Mouse (Mus musculus): Measurements from ENCODE around the gene Nlrp10.
A peak's percentile ranks its signal among the peaks of the same experiment; 100 is the strongest.

Nlrp10 gene

GRCm38 (mm10) chr7:108929726-108930393 is at the start of gene Nlrp10:
Gene Nlrp10, minus strand, starts transcription at chr7:108930178.
- DNase-seq (ENCODE audit: low read depth, low spot score) = no peak

- DNase-seq (ENCODE audit: low read depth, low spot score) = no peak
These were observed 42.3 kb upstream of the Nlrp10 start for GRCm38 (mm10) chr7:108972273-108972672.

GRCm38 (mm10) chr7:108968201-108968600 is 38.2 kb upstream of the Nlrp10 start:
- DNase-seq (ENCODE audit: low read depth, low spot score) = no peak

GRCm38 (mm10) chr7:108966742-108967362 is 36.9 kb upstream of the Nlrp10 start:
- peak; percentile 70 for DNase-seq (ENCODE audit: low read depth, low spot score)

DNA sequence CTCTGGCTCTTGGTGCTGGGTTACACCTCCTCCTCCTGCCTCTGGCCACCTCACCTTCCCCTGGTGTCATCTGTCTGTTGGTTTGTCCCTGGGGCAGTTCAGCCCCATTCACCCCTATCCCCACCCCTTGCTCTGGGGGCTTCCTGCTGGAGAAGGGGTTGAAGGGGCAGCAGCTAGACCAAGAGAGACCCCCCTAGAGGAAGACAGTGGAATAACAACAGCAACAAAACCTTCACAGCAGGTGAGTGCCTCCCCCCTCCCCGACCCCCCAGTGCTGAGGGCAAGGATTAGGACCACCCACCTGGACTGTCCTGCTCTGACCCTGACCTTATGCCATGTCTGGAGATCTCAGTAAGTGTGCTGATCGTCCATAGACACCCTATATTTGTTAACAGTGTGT is 36.0 kb upstream of the Nlrp10 start:
- DNase-seq (ENCODE audit: low read depth, low spot score) = no peak

DNA sequence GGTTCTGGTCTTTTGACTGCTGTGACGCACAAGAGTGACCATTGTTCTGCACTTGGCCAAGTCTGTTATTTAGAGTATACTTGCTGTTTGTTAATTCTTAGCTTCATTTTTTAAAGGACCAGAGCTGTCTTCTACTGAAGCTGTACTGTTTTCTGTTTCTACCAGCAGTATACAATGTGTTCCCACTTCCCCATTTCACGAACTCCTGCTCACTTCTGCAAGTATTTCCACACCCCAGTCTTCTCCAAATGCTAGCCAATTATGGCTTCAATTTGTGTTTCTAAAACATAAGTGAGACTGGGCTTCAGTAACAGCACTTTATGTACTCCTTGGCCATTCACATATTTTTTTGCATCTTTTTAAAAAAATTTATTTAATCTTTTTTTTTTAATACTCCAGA is 27.8 kb upstream of the Nlrp10 start:
- DNase-seq (ENCODE audit: low read depth, low spot score) = no peak

- no peak for DNase-seq (ENCODE audit: low read depth, low spot score)
These were observed 24.2 kb upstream of the Nlrp10 start for GRCm38 (mm10) chr7:108954185-108954584.

GRCm38 (mm10) chr7:108952801-108953200 is 22.8 kb upstream of the Nlrp10 start:
- no peak for DNase-seq (ENCODE audit: low read depth, low spot score)

DNA sequence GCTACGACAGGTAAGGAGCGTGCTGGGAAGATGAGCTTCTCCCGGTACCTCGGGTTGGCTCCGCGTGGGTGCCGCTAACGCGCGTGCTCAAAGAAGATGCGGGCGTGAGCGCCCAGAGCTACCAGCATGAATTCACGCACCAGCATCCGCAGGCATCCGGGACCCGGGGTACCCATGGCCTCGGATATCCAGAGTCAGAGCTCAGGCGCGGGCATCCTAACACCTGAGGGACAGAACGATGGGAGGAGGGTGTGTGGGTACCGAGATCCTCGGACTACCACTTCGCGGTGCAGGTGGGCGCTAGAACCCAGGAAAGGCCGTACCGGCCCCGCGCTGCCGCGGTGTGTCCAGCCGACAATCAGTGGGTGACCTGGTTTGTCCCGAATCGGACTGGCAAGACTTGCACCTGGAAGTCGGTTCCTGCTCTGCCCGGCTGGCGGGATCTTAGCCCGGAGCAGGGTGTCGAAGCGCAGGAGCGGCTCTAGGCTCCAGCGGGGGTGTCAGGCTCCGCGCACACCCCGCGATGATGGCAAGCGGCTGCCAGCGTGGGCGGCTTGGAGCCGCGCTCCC is 20.9 kb upstream of the Nlrp10 start:
- DNase-seq (ENCODE audit: low read depth, low spot score) = no peak

DNA sequence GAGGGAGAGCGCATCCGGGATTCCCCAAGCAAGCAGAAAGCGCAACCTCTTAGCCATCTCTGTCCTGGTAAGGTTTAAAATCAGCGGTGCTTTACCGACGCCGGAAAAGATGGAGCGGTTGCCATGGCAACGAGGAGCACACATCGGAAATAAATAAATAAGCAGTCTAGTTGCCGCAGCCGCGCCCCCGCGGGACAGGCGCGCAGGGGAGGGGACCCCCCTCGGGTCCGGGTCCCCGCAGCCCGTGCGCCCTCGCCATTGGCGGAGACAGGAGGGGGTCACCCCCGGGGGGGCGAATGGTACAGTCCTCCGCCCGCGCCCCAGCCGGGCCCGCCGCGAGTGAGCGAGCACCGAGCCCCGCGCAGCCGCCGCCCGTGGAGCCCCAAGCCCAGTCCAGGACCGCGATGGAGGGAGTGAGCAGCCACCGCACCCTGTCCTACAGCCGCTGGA is 20.4 kb upstream of the Nlrp10 start, which contains the start of gene Tub:
Gene Tub, plus strand, starts transcription at position 27 of the 450 bp plus-strand sequence.
- DNase-seq (ENCODE audit: low read depth, low spot score) = peak; percentile 61

DNA sequence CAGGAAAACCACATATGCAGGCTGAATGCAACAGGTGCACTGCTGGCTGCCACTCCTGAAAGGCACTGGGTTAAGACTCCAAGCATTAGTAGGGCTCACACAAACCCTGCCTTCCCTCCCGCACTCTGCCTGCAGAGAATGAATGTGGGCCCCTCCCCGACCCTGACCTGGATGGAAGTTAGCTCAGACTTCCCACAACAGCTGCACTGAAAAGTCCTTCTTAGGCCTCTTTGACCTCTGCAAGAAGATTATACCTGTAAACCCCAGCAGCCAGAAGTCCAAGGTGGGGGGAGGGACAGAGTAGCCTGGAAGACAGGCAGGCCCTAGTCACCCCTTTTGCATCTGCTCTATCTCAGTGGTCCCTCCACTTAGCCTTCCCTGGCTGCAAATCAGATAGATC is 19.3 kb upstream of the Nlrp10 start:
- DNase-seq (ENCODE audit: low read depth, low spot score) = peak; percentile 67

GRCm38 (mm10) chr7:108948611-108949010 is 18.6 kb upstream of the Nlrp10 start:
- DNase-seq (ENCODE audit: low read depth, low spot score) = no peak

DNA sequence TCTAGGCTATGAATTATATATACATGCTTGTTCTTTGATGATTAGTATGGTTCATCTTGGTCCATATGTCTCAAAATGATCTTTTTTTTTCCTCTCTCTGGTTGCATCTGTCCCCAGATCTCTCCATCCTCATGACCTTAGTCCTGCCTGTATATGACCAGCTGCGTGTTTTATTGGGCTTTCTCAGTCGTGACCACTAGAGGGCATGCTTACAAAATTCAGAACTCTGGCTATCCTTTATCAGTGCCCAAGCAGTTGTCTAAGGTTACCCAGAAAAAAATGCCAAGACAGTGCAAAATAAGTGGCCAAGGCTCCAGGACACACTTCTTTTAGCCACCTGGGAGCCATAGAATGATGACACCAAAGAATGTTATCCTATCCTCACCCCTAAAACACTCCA is 14.0 kb upstream of the Nlrp10 start:
- DNase-seq (ENCODE audit: low read depth, low spot score) = no peak

- DNase-seq (ENCODE audit: low read depth, low spot score) = no peak
These were observed 11.5 kb upstream of the Nlrp10 start for GRCm38 (mm10) chr7:108941466-108941865.

GRCm38 (mm10) chr7:108936591-108936990 is 6.6 kb upstream of the Nlrp10 start:
- no peak for DNase-seq (ENCODE audit: low read depth, low spot score)

DNA sequence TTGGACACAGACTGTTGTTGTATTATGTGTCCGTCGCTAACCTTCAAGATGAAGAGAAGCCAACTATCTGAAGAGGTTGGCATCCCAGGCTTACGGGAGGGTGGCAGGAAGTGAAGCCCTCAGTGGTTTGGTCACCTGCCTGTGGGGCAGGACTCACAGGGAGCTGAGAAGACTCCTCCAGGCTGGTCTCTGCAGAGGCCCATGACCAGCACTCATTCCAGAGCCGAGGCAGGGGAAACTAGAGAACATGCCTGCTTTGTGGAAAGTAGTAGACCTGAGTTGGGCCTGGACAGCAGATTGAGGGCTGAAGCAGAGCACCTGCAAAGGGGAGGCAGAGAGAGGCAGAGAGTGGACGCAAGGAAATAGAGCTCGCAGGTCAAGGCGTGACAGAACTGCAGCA is 5.4 kb upstream of the Nlrp10 start:
- DNase-seq (ENCODE audit: low read depth, low spot score) = no peak

DNA sequence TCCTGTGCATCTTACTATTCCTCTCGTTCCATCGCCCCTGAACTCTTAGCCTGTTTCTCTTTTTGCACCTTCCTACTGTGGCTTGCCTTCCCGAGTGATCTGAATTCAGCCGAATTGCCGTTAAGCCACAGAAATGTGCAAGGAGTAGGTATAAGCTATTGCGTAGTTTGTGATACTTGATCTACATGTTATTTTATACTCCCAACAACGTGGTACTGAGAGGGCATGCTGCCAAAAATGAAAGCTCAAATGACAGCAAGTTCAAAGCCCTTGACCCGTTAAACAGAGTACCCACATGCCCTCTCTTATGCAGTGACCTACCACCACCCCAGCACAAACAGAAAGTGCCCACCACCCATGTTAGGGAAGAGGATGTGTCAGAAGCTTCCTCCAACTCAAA is 4.9 kb upstream of the Nlrp10 start:
- DNase-seq (ENCODE audit: low read depth, low spot score) = no peak

GRCm38 (mm10) chr7:108933794-108934731 is 4.1 kb upstream of the Nlrp10 start, which contains the start of gene Eif3f:
Gene Eif3f, plus strand, starts transcription at chr7:108934417.
- DNase-seq (ENCODE audit: low read depth, low spot score) = peak; percentile 96

DNA sequence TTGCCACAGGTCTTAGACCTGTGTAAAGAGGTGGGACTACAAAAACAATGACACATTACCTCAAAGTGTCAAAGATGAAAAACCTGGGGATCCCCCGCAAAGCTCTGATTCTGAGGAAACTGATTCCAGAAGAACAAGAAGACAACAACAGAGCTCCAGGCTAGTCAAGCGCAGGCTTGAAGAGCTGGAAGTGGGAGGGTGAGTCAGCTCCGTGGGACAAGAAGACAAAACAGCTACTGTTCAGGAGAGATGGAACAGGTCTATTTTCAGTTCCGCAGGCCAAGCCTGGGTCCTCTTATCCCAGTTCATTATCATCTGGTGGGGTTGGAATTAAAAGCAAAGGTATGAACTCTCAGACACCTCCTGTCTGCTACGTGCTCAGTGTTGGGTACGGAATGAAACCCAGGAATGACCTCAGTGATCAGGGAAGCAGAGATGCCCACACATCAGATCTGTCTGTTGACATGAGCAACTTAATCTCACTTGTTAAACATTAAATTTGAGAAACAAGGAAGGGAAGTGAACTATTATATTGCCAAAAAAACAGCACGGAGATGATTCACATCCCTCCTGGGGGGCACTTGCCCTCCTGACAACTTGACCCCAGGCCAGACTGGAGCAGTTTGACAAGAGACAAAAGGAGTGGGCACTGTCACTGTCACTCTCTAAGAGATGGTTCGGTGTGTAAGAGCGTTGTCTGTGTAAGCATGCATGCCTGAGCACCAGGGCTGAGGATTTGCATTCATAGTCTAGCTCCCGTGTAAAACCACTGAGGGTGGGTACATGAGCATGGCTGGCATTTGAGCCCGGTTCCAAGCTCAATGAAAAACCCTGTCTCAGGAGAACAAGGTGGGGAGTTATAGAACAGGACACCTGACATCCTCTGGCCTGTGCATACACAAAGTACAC is 1.4 kb downstream of the Nlrp10 start:
- no peak for DNase-seq (ENCODE audit: low read depth, low spot score)

- DNase-seq (ENCODE audit: low read depth, low spot score) = no peak
These were observed 2.9 kb downstream of the Nlrp10 start for GRCm38 (mm10) chr7:108927043-108927442.

DNA sequence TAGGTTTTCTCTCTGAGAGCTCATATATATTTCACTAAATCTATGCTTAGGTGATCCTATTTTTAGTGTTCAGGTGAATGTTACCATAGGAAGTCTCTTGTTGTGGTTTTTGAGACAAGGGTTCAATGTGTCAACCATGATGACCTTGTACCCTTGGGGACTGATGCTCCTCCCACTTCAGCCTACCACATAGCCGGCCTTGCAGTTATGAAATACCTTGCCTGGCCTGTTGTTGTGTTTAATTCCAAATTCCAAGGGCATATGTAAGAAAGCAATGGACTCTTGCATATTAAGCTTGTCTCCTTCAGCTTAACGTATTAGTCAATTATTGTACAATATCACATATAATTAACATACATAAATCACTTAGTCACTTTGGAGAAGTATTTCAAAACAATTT is 26.0 kb downstream of the Nlrp10 start:
- no peak for DNase-seq (ENCODE audit: low read depth, low spot score)

Measured in retina, postnatal 7 days (tissue).